Mouse (Mus musculus): Measurements from ENCODE around the gene Fgf2.

The Fgf2 gene

GRCm38 (mm10) chr3:37354737-37355136, 6.6 kb downstream of the Fgf2 start:
- no peak for DNase-seq (ENCODE audit: low read depth, low spot score)

GRCm38 (mm10) chr3:37360729-37361128, 12.6 kb downstream of the Fgf2 start:
- no peak for DNase-seq (ENCODE audit: low read depth, low spot score)

- peak; percentile 38 for DNase-seq (ENCODE audit: low read depth, low spot score)
Observed at GRCm38 (mm10) chr3:37365144-37365543, 17.0 kb downstream of the Fgf2 start.

GRCm38 (mm10) chr3:37365976-37366375, 17.8 kb downstream of the Fgf2 start:
- DNase-seq (ENCODE audit: low read depth, low spot score) = no peak

- no peak for DNase-seq (ENCODE audit: low read depth, low spot score)
Observed at GRCm38 (mm10) chr3:37366381-37367053, 18.4 kb downstream of the Fgf2 start.

- no peak for DNase-seq (ENCODE audit: low read depth, low spot score)
Observed at GRCm38 (mm10) chr3:37370407-37370806, 22.3 kb downstream of the Fgf2 start.

- DNase-seq (ENCODE audit: low read depth, low spot score) = no peak
Observed at GRCm38 (mm10) chr3:37373712-37374111, 25.6 kb downstream of the Fgf2 start.

- DNase-seq (ENCODE audit: low read depth, low spot score) = no peak
Observed at GRCm38 (mm10) chr3:37377926-37378325, 29.8 kb downstream of the Fgf2 start.

- no peak for DNase-seq (ENCODE audit: low read depth, low spot score)
Observed at GRCm38 (mm10) chr3:37378412-37378811, 30.3 kb downstream of the Fgf2 start.

- DNase-seq (ENCODE audit: low read depth, low spot score) = no peak
Observed at GRCm38 (mm10) chr3:37379201-37379600, 31.1 kb downstream of the Fgf2 start.

GRCm38 (mm10) chr3:37379930-37380881, 32.1 kb downstream of the Fgf2 start:
- DNase-seq (ENCODE audit: low read depth, low spot score) = no peak

GRCm38 (mm10) chr3:37381457-37381856, 33.3 kb downstream of the Fgf2 start:
- DNase-seq (ENCODE audit: low read depth, low spot score) = no peak

GRCm38 (mm10) chr3:37383096-37383765, 35.1 kb downstream of the Fgf2 start:
- no peak for DNase-seq (ENCODE audit: low read depth, low spot score)

- DNase-seq (ENCODE audit: low read depth, low spot score) = no peak
Observed at GRCm38 (mm10) chr3:37387310-37387709, 39.2 kb downstream of the Fgf2 start.

- no peak for DNase-seq (ENCODE audit: low read depth, low spot score)
Observed at GRCm38 (mm10) chr3:37396930-37397608, 48.9 kb downstream of the Fgf2 start.

- DNase-seq (ENCODE audit: low read depth, low spot score) = no peak
Observed at GRCm38 (mm10) chr3:37397646-37398045, 49.5 kb downstream of the Fgf2 start.

GRCm38 (mm10) chr3:37398661-37399395, 50.7 kb downstream of the Fgf2 start:
- no peak for DNase-seq (ENCODE audit: low read depth, low spot score)

- DNase-seq (ENCODE audit: low read depth, low spot score) = no peak
Observed at GRCm38 (mm10) chr3:37401729-37402610, 53.8 kb downstream of the Fgf2 start.

GRCm38 (mm10) chr3:37407598-37407997, 59.5 kb downstream of the Fgf2 start:
- DNase-seq (ENCODE audit: low read depth, low spot score) = no peak

GRCm38 (mm10) chr3:37413446-37413845, 65.3 kb downstream of the Fgf2 start:
- DNase-seq (ENCODE audit: low read depth, low spot score) = no peak
